Mouse (Mus musculus): Measurements from ENCODE around the gene Gipc3.

DNA sequence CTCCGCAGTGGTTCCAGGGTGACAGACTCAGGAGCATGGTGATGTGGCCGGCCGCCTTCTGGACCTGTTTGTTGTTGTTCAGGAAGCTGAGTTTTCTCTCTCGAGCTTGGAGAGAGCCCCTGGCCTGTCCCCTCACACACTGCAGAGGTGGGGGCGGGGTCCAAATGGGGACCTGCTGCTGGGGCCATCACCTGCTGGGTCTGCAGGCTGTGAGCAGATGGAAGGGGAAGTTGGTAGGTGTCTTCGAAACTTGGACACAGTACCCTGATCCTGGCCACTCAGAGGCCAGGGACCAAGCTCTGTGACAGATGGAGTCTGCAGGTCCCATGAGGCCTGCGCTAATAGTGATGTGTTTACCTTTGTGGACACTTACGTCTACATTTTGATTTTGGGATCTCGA is 41.7 kb downstream of the Gipc3 start:
- TF ChIP-seq CTCF (IDR thresholded peaks at IDR 0.05; ENCODE audit: extremely low read depth, insufficient read length, insufficient replicate concordance, low read depth, low read length) = no peak
- TF ChIP-seq POLR2A (IDR thresholded peaks at IDR 0.05; ENCODE audit: low read depth, low read length) = no peak
